Mouse (Mus musculus): Measurements from ENCODE around the gene 4930451I11Rik.
A peak's percentile ranks its signal among the peaks of the same experiment; 100 is the strongest.

4930451I11Rik gene

DNA sequence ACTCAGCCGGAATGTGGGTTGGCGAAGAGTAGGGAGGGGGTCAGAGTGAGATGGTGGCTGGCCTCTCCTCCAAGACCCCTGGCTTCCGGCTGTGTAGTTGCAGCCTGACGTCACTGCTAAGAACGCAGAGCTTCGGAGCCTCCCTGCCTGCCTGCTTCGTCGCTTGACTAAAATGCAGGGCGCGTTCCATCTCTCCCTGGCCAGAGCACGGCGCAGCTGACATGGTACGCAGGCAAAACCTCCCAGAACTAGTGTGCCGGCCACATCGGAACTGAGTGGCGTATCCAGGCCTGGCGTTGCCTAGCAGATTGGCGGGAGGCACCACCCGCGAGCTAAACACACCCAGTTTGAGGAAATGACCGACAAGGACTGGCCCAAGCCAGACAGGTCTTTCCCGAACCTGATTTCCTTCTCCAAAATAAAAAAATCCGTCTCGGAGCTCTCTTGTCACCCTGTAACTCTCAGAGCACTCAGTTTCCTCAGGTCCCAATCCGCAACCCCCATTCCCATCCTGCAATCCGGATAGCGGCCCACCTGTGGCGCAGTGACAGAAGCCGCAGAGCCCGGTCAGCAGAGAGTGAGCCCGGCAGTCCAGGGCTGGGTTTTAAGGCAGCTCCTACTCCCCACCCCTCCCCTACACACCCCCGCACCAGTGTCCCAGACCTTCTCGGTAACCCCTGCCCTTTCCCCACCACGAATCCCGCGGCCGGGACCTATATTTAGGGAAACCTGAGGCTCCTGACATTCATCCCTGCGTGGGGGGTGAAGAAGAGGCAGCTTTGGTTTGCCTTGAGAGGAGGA, 31.8 kb downstream of the 4930451I11Rik start:
- DNase-seq (ENCODE audit: low spot score): no peak

DNA sequence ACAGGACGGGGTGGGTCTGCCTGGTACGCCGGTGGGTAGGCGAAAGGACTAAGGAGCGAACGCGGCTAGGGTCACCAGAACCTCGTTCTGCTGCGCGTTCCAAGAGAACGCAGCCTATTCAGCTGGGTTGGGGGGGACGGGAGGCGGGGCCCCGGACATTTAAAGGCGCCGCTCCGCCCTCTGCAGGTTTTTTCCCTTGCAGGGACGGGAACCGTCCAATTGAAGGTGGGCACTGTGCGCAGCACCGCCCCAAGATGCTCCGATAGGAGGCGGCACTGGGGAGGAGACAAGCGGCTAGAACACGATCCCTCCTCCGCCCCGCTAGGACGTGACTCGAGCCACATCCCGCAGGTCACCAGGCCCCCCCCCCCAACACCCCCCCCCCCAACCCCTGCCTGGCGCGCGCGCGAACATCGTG, 32.4 kb downstream of the 4930451I11Rik start:
- peak; percentile 96 for DNase-seq (ENCODE audit: low spot score)

DNA sequence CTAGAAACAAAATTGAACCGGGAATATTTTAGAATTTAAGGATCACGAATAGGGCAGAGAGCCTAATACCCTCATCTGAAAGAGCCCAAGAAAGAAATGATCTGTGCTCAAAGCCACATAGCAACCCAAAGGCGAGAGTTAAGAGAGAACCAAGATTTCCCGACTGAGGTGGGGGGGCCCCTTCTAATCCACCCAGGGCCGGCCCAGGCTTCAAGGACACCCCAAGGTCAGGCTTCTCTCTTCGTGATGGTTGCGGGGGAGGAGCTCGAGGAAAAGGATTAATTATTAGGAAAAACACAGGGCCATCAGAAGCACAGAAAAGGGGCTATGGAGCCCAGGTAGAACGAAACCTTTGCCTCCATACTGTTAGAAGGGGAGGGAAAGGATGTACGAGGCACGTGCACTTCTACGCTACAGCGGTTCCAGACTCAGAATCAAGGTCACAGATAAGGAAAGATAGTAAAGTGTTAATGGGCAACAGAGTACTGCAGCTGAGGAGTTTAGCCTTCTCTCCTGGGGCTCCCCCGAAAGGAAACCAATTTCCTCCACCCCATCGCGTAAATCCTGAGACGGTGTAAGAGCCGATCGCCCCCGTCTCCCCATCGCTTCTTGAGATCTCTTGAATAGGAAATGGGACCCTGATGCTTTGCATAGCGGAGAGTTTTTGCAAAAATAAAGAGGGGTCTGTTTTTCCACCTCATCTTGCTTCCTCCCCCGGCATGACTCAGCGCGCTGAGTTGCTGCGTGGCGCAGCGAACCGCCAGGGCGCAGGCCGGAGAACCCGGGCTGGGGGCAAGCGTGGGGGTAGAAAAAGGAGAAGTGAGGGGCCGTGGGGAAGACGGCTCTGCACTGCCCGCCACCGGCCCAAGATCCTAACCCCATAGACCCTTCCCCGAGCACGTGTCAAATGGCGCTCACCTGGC, 33.1 kb downstream of the 4930451I11Rik start:
- peak; percentile 36 for DNase-seq (ENCODE audit: low spot score)

DNA sequence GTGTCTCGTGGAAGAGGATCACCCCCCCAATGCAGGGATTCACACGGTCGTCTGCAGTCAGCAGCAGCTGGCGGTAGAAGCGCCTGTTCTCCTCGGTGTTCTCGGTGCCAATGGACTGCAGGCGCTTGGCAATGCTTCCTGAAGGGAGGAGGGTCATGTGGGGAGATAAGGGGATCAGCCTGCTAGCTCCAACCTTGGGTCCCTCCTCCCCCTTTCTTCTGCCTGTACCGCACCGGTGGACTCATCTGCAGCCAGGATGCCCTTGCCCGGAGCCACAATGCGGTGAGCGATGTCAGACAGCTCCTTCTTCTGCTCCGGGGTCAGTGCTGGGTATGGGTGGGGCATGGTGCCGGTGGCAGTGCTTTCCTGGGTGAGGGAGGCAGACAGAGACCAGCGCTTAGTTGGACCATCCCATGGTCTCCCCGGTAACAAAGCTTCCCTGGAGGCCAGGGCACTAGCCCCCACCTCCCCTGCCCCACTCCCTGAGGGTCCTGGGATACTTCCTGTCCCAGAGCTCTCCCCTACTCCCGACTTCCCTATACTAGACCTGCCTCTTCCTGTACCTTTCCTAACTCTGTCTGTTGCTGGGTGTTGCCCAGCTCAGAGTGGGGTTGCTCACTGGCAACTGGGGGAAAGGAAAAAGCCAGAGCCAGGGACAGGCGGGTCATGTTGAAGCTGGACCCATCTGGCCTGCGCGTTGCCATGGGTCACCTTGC, 33.9 kb downstream of the 4930451I11Rik start, which contains the start of gene Fam57b:
Gene Fam57b, plus strand, starts transcription at position 258 of the 716 bp plus-strand sequence.
- no peak for DNase-seq (ENCODE audit: low spot score)

DNA sequence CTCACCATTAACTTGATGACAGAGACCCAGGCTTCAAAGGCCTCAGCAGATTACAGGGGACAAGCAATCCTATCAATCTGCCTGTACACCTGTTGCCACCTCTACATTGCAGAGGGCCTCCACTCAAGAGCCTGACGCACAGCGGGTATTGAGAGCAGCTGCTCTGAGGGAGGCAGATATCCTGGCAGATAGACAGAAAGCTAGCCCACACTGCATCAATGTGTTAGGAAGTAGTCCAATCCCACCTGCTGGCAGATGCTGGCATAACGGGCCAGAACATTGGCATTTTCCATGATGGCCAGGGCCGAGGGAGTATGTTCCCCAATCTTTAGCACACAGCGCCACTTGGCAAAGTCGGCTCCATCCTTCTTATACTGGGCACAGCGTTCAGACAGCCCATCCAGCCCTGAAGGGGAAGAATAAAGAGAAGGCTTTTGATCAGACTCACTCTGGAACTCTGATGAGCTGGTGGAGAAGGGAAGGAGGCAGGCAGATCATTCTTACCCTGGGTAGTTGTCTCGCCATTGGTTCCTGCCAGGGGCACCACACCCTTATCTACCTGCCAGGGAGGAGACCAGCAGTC, 35.0 kb downstream of the 4930451I11Rik start:
- DNase-seq (ENCODE audit: low spot score): peak; percentile 43

DNA sequence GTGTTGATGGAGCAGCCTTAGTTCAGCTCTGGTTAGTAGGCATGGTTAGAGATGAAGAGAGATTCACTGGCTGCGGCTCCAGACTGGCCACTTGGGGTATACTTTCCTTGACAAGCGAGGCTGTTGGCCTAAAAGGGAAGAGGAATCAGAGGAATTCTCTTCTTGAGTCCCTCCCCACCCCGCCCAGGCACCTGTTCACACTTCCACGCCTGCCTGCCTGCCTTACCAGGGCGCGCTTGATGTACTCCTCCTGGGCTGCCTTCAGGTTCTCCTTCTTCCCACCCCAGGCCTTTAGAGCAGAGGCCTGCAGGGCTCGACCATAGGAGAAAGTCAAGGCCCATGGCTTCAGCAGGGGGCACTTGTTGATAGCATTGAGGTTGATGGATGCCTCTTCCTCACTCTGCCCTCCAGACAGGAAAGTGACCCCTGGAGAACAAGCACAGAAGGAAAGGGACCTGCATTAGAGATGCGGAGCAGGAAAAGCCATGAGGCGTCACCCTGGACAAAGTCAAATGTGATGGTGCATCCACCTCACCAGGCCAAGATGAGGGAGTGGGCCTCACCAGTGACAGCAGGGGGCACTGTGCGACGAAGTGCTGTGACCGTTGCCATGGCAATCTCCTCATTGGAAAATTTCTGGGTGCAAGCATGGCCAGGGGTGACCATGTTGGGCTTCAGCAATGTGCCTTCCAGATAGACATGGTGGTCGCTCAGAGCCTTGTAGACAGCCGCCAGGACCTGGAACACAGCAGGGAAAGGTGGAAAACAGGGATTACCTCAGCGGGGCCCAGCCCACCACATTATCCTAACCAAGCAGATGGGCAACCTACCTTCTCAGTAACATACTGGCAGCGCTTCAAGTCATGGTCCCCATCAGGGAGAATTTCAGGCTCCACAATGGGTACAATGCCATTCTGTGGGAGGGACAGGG, 35.8 kb downstream of the 4930451I11Rik start:
- no peak for DNase-seq (ENCODE audit: low spot score)

DNA sequence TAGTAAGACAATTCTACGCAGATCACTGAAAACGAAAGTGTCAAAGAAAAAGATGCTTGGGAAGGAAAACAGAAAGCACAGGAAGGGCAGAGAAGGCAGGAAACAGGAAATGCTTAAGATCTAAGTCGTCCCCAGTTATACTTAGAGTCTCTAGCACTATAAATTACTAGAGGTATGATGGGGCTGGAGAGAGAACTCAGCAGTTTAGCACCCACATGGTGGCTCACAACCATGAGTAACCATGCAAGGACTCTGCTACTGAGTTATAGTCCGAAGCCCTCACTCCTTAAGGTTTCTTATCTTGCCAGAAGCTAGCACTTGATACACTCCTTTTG, 37.2 kb downstream of the 4930451I11Rik start:
- peak; percentile 46 for DNase-seq (ENCODE audit: low spot score)

DNA sequence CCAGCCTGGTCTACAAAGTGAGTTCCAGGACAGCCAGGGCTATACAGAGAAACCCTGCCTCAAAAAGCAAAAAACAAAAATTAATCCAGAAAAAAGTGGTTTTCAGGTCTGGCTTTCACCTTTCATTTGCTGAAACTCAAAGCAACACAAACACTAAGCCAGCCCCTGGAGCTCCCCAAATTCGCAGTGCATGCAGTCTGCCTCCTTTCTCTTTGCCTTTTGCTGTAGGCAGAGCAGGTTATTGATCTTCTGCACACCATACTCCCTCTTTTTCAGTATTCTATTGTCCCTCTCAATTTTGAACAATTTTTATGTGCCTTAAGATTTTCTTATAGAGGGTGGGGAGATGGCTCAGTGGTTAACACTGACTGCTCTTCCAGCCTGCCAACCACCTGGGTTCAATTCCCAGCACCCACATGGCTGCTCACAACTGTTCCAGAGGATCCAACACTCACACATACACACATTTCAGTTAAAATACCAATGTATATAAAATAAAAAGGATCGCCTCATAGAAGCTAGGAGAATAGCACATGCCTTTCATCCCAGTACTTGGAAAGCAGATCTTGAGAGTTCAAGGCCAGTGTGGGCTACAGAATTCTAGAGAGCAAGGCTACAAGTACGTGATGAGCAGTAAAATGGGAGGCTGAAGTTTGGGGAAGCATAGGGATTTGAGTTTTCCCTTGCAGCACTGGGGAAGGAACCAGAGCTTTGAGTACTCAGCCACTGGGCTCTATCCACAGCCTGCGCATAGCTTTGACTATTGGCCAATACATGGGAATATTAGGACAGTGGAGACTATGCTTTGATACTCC, 37.8 kb downstream of the 4930451I11Rik start:
- DNase-seq (ENCODE audit: low spot score): no peak

DNA sequence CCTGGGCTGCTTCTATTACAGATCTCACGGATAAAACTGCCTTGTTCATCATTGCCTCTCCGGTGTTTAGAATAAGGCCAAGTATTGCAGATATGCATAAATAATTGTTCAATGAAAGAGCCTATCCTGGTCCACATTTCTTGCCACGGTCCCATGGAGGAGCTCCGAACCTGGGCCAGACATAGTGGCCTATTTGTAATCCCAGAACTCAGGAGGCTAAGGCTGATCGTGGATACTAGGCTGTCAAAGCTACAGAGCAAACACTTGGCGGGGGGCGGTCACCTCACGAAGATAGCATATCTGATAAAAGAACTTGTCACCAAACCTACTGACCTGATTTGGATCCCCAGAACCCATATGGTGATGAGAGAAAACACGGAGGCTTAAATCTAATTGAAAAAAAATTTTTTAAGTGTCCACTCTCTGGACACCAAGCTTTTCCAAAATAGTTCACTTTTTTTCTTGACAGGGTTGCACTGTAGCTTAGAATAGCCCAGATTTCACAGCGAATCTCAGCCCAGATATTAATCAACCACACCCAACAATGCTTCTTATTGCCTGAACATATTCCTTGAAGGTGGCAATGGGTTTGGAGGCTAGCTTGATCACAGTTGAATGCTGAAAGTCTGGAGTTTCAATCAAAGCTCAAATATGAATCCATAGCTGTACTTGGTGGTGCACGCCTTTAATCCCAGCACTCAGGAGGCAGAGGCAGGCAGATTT, 38.6 kb downstream of the 4930451I11Rik start:
- DNase-seq (ENCODE audit: low spot score): no peak

DNA sequence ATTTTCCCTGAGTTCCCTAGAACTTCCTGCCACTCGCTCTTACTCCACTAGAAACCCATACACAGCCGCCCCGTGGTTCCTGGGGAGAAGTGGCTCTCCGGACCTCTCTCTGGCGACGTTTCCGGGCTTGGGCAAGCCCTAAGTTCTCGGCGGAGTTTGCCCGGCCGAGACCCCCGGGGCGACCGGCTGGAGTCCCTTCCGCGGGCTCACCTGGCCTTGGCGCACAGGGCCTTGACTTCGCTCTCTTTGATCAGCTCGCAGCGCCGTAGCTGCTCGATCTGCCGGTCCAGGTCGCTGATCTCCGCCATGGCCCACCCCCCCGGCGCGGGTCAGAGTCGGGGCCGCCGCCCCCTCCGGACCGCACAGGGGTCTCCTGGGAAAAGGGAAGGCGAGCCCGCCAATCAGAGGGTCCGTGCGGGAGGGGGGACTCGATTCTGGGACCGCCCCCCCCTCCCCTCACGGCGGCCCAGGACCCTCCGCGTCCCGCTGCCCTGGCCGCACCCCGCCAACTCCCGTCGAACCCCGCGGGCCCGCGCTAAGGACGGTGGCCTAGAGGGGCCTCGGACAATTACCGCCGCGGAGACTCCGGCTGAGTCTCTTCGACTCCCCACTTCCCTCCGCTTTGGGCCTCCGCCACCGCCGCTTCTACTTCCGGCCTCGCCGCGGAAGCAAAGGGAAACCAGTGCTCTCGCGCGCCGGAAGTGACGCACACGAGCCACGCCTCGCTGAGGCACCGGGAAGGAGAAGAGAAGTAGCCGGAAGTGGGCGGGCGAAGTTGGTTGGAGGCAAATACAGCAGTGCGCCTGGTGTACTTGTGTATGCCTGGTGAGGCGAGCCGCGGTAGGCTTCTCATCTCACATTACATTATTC, 39.4 kb downstream of the 4930451I11Rik start, which contains the start of gene Ppp4c:
Gene Ppp4c, minus strand, starts transcription at position 646 of the 870 bp plus-strand sequence.
- peak; percentile 98 for DNase-seq (ENCODE audit: low spot score)

DNA sequence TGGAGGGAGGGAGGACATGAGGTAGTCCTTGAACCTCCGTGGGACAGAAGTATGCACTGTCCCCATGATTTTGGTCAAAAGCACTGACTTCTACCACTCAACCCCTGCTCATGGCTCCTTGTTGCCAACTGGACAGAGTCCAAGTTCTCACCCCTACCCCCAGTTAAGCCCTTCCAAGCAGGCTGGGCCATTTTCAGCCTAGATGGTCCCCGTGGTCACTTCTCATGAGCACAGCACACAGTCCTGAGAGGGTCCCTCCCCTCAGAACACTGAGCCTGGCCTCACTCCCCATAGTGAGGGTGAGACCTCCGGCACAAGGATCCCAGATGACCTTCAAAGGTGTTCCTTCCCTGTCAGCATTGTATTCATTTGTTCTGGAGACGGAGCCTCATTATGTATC, 42.3 kb downstream of the 4930451I11Rik start:
- no peak for DNase-seq (ENCODE audit: low spot score)

DNA sequence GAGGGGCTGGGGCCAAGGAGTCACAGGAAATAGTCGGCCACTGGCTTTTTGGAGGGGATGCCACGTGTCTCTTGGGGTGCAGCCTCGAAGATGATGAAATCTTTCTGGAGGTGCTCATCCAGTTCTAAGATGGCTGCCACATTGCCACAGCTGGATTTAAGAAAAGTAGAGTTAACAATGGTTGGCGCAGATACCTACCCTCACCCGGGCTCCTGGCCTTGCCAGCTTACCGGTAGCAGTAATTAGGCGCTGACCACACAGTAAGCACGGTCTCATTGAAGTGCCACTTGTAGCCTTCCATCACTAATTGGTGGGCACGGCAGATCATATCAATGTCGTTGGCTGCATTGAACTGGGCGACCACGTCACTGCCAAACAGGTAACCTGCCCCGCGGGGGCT, 45.3 kb downstream of the 4930451I11Rik start:
- no peak for DNase-seq (ENCODE audit: low spot score)

DNA sequence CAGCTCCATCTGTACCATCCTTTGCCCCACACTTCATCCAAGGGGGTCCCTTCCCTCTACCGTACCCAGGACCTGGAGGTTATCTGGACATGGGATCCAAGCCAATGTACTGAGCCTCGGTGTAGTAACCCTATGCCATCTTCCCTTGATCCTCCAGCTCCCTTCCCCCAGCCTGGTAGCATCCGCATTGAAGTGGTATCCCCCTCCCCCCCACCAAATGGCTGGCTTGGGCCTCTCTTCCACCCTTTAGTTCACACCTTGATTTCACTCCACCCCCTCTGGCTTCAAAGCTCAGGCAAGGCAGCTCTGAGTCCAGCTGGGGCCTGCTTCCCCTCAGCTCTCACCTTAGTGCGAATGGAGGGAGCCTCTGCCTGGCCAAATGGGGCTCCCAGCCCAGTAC, 46.4 kb downstream of the 4930451I11Rik start:
- no peak for DNase-seq (ENCODE audit: low spot score)

DNA sequence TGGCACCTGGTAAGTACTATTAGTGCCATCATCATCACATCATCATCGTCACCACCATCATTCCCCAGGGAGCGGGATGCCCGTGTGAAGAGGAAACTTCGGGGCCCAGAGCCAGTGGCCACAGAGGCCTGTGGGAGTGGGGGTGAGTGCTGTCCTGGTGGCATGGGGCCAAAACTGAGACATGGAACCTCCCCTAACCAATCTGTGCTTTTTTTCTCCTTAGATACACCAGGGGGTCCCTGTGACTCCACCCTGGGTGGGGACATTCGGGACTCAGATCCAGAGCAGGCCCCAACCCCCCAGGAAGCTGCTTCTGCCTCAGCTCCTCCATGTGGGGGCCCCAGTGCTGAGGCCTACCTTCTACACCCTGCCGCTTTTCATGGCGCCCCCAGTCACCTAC, 47.0 kb downstream of the 4930451I11Rik start:
- DNase-seq (ENCODE audit: low spot score): no peak

DNA sequence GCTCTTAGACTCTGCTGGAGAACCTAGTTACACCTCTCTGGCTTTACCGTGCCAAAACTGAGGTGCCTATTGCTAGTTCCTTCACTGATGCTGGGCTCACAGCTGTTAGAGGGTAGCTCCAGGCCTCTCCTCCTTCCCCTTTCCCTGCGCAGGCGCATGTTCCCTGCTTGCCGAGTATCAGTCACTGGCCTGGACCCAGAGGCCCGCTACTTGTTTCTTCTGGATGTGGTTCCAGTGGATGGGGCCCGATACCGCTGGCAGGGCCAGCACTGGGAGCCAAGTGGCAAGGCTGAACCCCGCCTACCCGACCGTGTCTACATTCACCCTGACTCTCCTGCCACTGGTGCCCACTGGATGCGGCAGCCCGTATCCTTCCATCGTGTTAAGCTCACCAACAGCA, 48.7 kb downstream of the 4930451I11Rik start:
- no peak for DNase-seq (ENCODE audit: low spot score)

DNA sequence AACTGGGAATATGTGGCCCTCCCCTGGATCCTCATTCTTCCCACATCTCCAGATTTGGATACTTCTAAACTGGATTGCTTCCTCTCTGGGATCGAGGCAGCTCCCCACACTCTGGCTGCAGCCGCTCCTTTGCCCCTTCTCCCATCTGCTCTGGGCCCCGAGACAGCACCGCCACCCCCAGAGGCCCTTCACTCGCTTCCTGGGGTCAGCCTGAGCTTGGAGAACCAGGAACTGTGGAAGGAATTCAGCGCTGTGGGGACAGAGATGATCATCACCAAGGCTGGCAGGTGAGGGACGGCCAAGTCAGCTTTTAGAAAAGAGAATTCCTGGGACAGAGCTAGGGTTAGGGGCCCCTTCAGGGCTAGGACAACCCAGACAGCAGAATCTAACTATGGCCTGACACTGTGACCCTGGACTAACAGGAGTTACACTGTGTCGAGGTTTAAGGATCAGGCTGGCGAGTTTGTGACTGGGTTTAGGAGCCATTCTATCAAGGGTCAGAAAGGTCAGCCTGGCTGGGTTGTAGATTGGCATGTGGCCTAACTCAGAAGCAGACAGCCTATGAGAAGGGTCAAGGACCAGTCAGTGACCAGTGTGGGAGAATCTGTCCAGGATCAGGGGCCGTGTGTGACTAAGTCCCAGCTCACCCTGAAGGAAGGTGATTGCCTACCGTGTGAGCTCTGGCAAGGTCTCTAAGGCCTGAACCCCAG, 49.6 kb downstream of the 4930451I11Rik start:
- no peak for DNase-seq (ENCODE audit: low spot score)

DNA sequence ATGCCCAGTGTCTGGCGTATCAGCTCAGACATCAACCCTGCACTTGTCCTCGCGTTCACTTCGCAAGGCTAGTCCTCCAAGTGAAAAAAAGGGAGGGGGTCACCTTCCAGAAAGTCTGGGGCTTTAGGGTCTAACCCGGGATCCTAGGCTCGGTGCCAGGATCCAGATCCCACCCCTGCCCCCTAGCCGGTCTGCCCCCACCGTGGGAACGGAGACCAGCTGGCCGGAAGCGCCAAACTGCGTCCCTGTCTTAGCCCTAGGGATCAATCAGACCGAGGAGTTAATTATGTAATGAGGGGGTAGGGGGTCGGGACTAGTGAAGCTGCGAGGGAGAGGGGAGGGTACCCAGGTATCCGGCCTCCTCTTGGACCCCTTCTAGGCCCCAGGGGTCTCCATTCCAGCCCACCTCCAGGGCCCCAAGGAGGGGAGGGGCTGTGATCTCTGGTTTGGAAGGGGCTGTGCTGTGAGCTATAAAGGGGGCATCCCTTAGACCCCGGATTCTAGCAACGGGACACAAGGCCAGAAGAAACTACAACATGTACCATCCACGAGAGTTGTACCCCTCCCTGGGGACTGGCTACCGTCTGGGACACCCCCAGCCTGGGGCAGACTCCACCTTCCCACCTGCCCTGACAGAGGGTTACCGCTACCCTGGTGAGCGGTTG, 50.3 kb downstream of the 4930451I11Rik start, which contains the start of gene Tbx6:
Gene Tbx6, plus strand, starts transcription at position 513 of the 665 bp plus-strand sequence.
- DNase-seq (ENCODE audit: low spot score): no peak
